Mouse (Mus musculus): ENCODE measurements around the gene Ccdc22.
A peak's percentile ranks its signal among the peaks of the same experiment; 100 is the strongest.

Gene Ccdc22

GRCm38 (mm10) chrX:7604879-7605574 is at the start of gene Ccdc22:
TSS of gene Ccdc22 (minus strand) at chrX:7605517.
- peak; percentile 84 for DNase-seq (ENCODE audit: low read depth)

GRCm38 (mm10) chrX:7648671-7649304 is 43.5 kb upstream of the Ccdc22 start:
- peak; percentile 92 for DNase-seq (ENCODE audit: low read depth)

- DNase-seq (ENCODE audit: low read depth), result peak; percentile 93
These were observed 40.0 kb upstream of the Ccdc22 start for GRCm38 (mm10) chrX:7645349-7645748.

GRCm38 (mm10) chrX:7640785-7641184 is 35.5 kb upstream of the Ccdc22 start:
- DNase-seq (ENCODE audit: low read depth), result no peak

- no peak for DNase-seq (ENCODE audit: low read depth)
These were observed 34.4 kb upstream of the Ccdc22 start for GRCm38 (mm10) chrX:7639536-7640325.

- peak; percentile 85 for DNase-seq (ENCODE audit: low read depth)
These were observed 33.2 kb upstream of the Ccdc22 start, which contains the start of gene Syp for GRCm38 (mm10) chrX:7638401-7639091. TSS of gene Syp (plus strand) at chrX:7638471.

GRCm38 (mm10) chrX:7635101-7635500 is 29.8 kb upstream of the Ccdc22 start:
- no peak for DNase-seq (ENCODE audit: low read depth)

GRCm38 (mm10) chrX:7632560-7632959 is 27.2 kb upstream of the Ccdc22 start:
- no peak for DNase-seq (ENCODE audit: low read depth)

- DNase-seq (ENCODE audit: low read depth), result peak; percentile 74
These were observed 12.7 kb upstream of the Ccdc22 start for GRCm38 (mm10) chrX:7617889-7618551.

GRCm38 (mm10) chrX:7610536-7611258 is 5.4 kb upstream of the Ccdc22 start:
- DNase-seq (ENCODE audit: low read depth), result no peak

GRCm38 (mm10) chrX:7610035-7610434 is 4.7 kb upstream of the Ccdc22 start:
- DNase-seq (ENCODE audit: low read depth), result no peak

GRCm38 (mm10) chrX:7606783-7607182 is 1.5 kb upstream of the Ccdc22 start, which contains the start of gene Cacna1f:
TSS of gene Cacna1f (plus strand) at chrX:7607083.
- DNase-seq (ENCODE audit: low read depth), result no peak

GRCm38 (mm10) chrX:7605575-7605941 is 241 bp upstream of the Ccdc22 start:
- no peak for DNase-seq (ENCODE audit: low read depth)

- DNase-seq (ENCODE audit: low read depth), result no peak
These were observed 1.3 kb downstream of the Ccdc22 start for GRCm38 (mm10) chrX:7604004-7604403.

GRCm38 (mm10) chrX:7595371-7595770 is 9.9 kb downstream of the Ccdc22 start:
- DNase-seq (ENCODE audit: low read depth), result no peak

GRCm38 (mm10) chrX:7586356-7586755 is 19.0 kb downstream of the Ccdc22 start:
- DNase-seq (ENCODE audit: low read depth), result peak; percentile 55

- DNase-seq (ENCODE audit: low read depth), result peak; percentile 92
These were observed 21.4 kb downstream of the Ccdc22 start for GRCm38 (mm10) chrX:7583881-7584280.

- no peak for DNase-seq (ENCODE audit: low read depth)
These were observed 24.2 kb downstream of the Ccdc22 start for GRCm38 (mm10) chrX:7581151-7581550.

- no peak for DNase-seq (ENCODE audit: low read depth)
These were observed 30.5 kb downstream of the Ccdc22 start for GRCm38 (mm10) chrX:7574885-7575231.

- DNase-seq (ENCODE audit: low read depth), result peak; percentile 97
These were observed 31.0 kb downstream of the Ccdc22 start, which contains the start of gene Ppp1r3f for GRCm38 (mm10) chrX:7574087-7574884. TSS of gene Ppp1r3f (minus strand) at chrX:7574283.

Data from induced T-regulatory cell, adult 2 months (primary cell).